Mouse (Mus musculus) limb, embryonic 10.5 days (tissue): ENCODE data around the gene Cxcl15. TPM values are rescaled to one million over a fixed set of nuclear protein-coding genes. Genes with fewer than 3 reads are reported as not detected.
"Not testable (repeated sequence)": the region's sequence is repeated elsewhere in the genome, so short reads cannot be mapped to it uniquely, and the experiment has no call there.

Experiments
- DNase-seq: peaks from one replicate; pipeline ENCODE4 v3.0.0-alpha.2; 2017; ENCODE audit warnings: low spot score
- H3K27ac ChIP-seq: fragments of 300-500 bp; sonication (generic); 2 replicates; pipeline ENCODE4 v1.5.1; 2016; ENCODE audit warnings: mild to moderate bottlenecking
- H3K27me3 ChIP-seq: fragments of 300-500 bp; sonication (generic); 2 replicates; pipeline ENCODE4 v1.6.1; 2016; ENCODE audit warnings: low read depth, mild to moderate bottlenecking; ENCODE audit not compliant: poor library complexity, severe bottlenecking
- H3K36me3 ChIP-seq: fragments of 300-500 bp; sonication (generic); 2 replicates; pipeline ENCODE4 v1.6.1; 2016; ENCODE audit warnings: mild to moderate bottlenecking, moderate library complexity
- H3K4me1 ChIP-seq: fragments of 300-500 bp; sonication (generic); 2 replicates; pipeline ENCODE4 v1.6.1; 2016
- H3K4me3 ChIP-seq: fragments of 300-500 bp; sonication (generic); 2 replicates; pipeline ENCODE4 v1.5.1; 2016; ENCODE audit warnings: mild to moderate bottlenecking, moderate library complexity
- H3K9me3 ChIP-seq: fragments of 300-500 bp; sonication (generic); replicated peaks from 2 replicates; pipeline ENCODE4 v1.6.1; 2016; ENCODE audit warnings: mild to moderate bottlenecking
- WGBS: fragments of 180-500 bp; shearing (Covaris S2); methylation state at CpG from one replicate; pipeline ENCODE4 v1.1.7; 2016; 5-methylcytosine and 5-hydroxymethylcytosine counted together
- polyA plus RNA-seq: library from polyadenylated mRNA; unstranded; fragments of >200 nt; fragmentation: Nextera tagmentation; extraction: Ambion mirVana; gene quantifications from 2 replicates; pipeline ENCODE4 v1.2.1, GENCODE M21; 2016

The Cxcl15 gene
- polyA plus RNA-seq, 1 experiment from 2014 or later: not detected

GRCm38 (mm10) chr5:90771880-90772653 is 22.3 kb upstream of the Cxcl15 start, which contains the start of gene Pf4:
Gene Pf4, plus strand, starts transcription at chr5:90772435.
- DNase-seq: no peak
- Histone ChIP-seq H3K9me3 (no peaks in the 10 kb centered on the region), H3K36me3 (no peaks in the 10 kb centered on the region), H3K27me3 (no peaks in the 10 kb centered on the region), H3K27ac (no peak within 1 kb of the TSS), H3K4me1 (peaks cover 2% of the 10 kb centered on the region; the same call in 1 of the 2 replicates), H3K4me3 (no peak within 1 kb of the TSS)
- 90% methylated on average over 16 of the region's 16 CpGs for WGBS

GRCm38 (mm10) chr5:90775562-90775961 is 18.8 kb upstream of the Cxcl15 start:
- 88% methylated on average over 5 of the region's 5 CpGs for WGBS
- Histone ChIP-seq H3K4me1 (peaks cover 2% of the 10 kb centered on the region; the same call in 1 of the 2 replicates), H3K36me3 (no peaks in the 10 kb centered on the region), H3K4me3 (no peak overlapping the region), H3K27ac (no peak overlapping the region), H3K9me3 (no peaks in the 10 kb centered on the region), H3K27me3 (no peaks in the 10 kb centered on the region)
- no peak for DNase-seq

- no peaks in the 10 kb centered on the region for H3K9me3 ChIP-seq
- DNase-seq: no peak
- H3K4me3 ChIP-seq: no peak overlapping the region
- no peaks in the 10 kb centered on the region for H3K4me1 ChIP-seq
- 84% methylated on average over 10 of the region's 10 CpGs for WGBS
- no peak overlapping the region for H3K27ac ChIP-seq
- no peaks in the 10 kb centered on the region for H3K27me3 ChIP-seq
- no peaks in the 10 kb centered on the region for H3K36me3 ChIP-seq
Measured at GRCm38 (mm10) chr5:90777621-90778020, 16.7 kb upstream of the Cxcl15 start.

- 88% methylated on average over 6 of the region's 6 CpGs for WGBS
Measured at GRCm38 (mm10) chr5:90778856-90779255, 15.5 kb upstream of the Cxcl15 start.

GRCm38 (mm10) chr5:90783697-90784096 is 10.6 kb upstream of the Cxcl15 start:
- 91% methylated on average over 3 of the region's 3 CpGs for WGBS

More at GRCm38 (mm10) chr5:90778856-90779255, 15.5 kb upstream of the Cxcl15 start:
- H3K4me1 ChIP-seq: no peaks in the 10 kb centered on the region
- H3K27me3 ChIP-seq: no peaks in the 10 kb centered on the region
- no peaks in the 10 kb centered on the region for H3K36me3 ChIP-seq
- no peaks in the 10 kb centered on the region for H3K9me3 ChIP-seq
- no peak for DNase-seq
- H3K27ac ChIP-seq: no peak overlapping the region
- no peak overlapping the region for H3K4me3 ChIP-seq

GRCm38 (mm10) chr5:90785659-90786588 is 8.4 kb upstream of the Cxcl15 start, which contains the start of gene Cxcl3:
Gene Cxcl3, plus strand, starts transcription at chr5:90786103.
- peak within 1 kb of the TSS; percentile 52 for H3K4me3 ChIP-seq
- H3K4me1 ChIP-seq: peaks cover 28% of the 10 kb centered on the region
- whole genome bisulfite sequencing: 16% methylated on average over 26 of the region's 26 CpGs
- no peak within 1 kb of the TSS for H3K27ac ChIP-seq
- H3K27me3 ChIP-seq: no peaks in the 10 kb centered on the region
- peak; percentile 66 for DNase-seq
- no peaks in the 10 kb centered on the region for H3K9me3 ChIP-seq
- no peaks in the 10 kb centered on the region for H3K36me3 ChIP-seq

More at GRCm38 (mm10) chr5:90783697-90784096, 10.6 kb upstream of the Cxcl15 start:
- no peaks in the 10 kb centered on the region for H3K27me3 ChIP-seq
- no peak for DNase-seq
- no peak overlapping the region for H3K27ac ChIP-seq
- no peak overlapping the region for H3K4me3 ChIP-seq
- peaks cover 11% of the 10 kb centered on the region for H3K4me1 ChIP-seq
- H3K9me3 ChIP-seq: no peaks in the 10 kb centered on the region
- H3K36me3 ChIP-seq: no peaks in the 10 kb centered on the region

GRCm38 (mm10) chr5:90788114-90788513 is 6.2 kb upstream of the Cxcl15 start:
- no peak overlapping the region for H3K27ac ChIP-seq
- 78% methylated on average over 4 of the region's 4 CpGs for WGBS
- H3K4me1 ChIP-seq: peaks cover 28% of the 10 kb centered on the region
- no peaks in the 10 kb centered on the region for H3K9me3 ChIP-seq
- H3K27me3 ChIP-seq: no peaks in the 10 kb centered on the region
- no peak overlapping the region for H3K4me3 ChIP-seq
- DNase-seq: no peak
- H3K36me3 ChIP-seq: no peaks in the 10 kb centered on the region

GRCm38 (mm10) chr5:90789306-90790073 is 4.8 kb upstream of the Cxcl15 start:
- 69% methylated on average over 11 of the region's 11 CpGs for WGBS
- Histone ChIP-seq H3K27ac (peak overlapping the region; percentile 56; the same call in 1 of the 2 replicates), H3K27me3 (no peaks in the 10 kb centered on the region), H3K9me3 (no peaks in the 10 kb centered on the region), H3K36me3 (no peaks in the 10 kb centered on the region), H3K4me3 (no peak overlapping the region), H3K4me1 (peaks cover 28% of the 10 kb centered on the region)
- no peak for DNase-seq

- Histone ChIP-seq H3K27ac (peak overlapping the region; percentile 56), H3K4me3 (no peak overlapping the region), H3K4me1 (peaks cover 28% of the 10 kb centered on the region), H3K27me3 (no peaks in the 10 kb centered on the region), H3K36me3 (no peaks in the 10 kb centered on the region), H3K9me3 (no peaks in the 10 kb centered on the region)
- 29% methylated on average over 8 of the region's 8 CpGs for WGBS
- peak; percentile 51 for DNase-seq
Measured at GRCm38 (mm10) chr5:90790074-90790502, 4.2 kb upstream of the Cxcl15 start.

GRCm38 (mm10) chr5:90795392-90795791 is 1.1 kb downstream of the Cxcl15 start:
- DNase-seq, H3K27ac ChIP-seq, H3K4me3 ChIP-seq, H3K27me3 ChIP-seq, H3K9me3 ChIP-seq, H3K4me1 ChIP-seq, H3K36me3 ChIP-seq: not testable (repeated sequence)
- 84% methylated on average over 2 of the region's 2 CpGs for WGBS

- no peaks in the 10 kb centered on the region for H3K36me3 ChIP-seq
- H3K9me3 ChIP-seq: no peaks in the 10 kb centered on the region
- DNase-seq: no peak
- H3K27ac ChIP-seq: no peak overlapping the region
- H3K4me1 ChIP-seq: no peaks in the 10 kb centered on the region
- no peak overlapping the region for H3K4me3 ChIP-seq
- no peaks in the 10 kb centered on the region for H3K27me3 ChIP-seq
Measured at GRCm38 (mm10) chr5:90804574-90804973, 10.2 kb downstream of the Cxcl15 start.

- Histone ChIP-seq H3K27me3 (no peaks in the 10 kb centered on the region), H3K9me3 (no peaks in the 10 kb centered on the region), H3K36me3 (no peaks in the 10 kb centered on the region), H3K4me3 (no peak overlapping the region), H3K27ac (no peak overlapping the region), H3K4me1 (no peaks in the 10 kb centered on the region)
- DNase-seq: no peak
Measured at GRCm38 (mm10) chr5:90806050-90806449, 11.7 kb downstream of the Cxcl15 start.
